ENCODE assay signal across 11 mouse cellular contexts in genomic region chr2:4301256-4301655, GRCm38 (mm10).
A peak's percentile ranks its signal among the peaks of the same experiment; 100 is the strongest.
DNase-seq lines count a peak whose midpoint lies in the region; ATAC-seq lines count a peak whose summit lies in the region.
"Had no signal": no experiment of that assay in that cellular context is flagged by ENCODE, and none has a peak within 500 bp of the region (broad histone marks: within the 10 kb centered on the region; RNA-seq: fewer than 3 reads in every experiment).

No protein-coding gene starts in this region.

- H3K4me1 ChIP-seq in midbrain, embryonic 10.5 days, result peaks cover 48% of the 10 kb centered on the region
- peaks cover 20% of the 10 kb centered on the region for H3K4me1 ChIP-seq in midbrain, embryonic 11.5 days (ENCODE audit: control insufficient read depth, insufficient read depth, low read length)
- peaks cover 29% of the 10 kb centered on the region for H3K4me1 ChIP-seq in limb, embryonic 15.5 days

- H3K4me3 ChIP-seq in midbrain, embryonic 10.5 days, result peak overlapping the region; percentile 35
- H3K4me3 ChIP-seq in midbrain, embryonic 11.5 days (ENCODE audit: low read depth, low read length), result no peak overlapping the region
- H3K4me3 ChIP-seq in limb, embryonic 15.5 days, result peak overlapping the region; percentile 46

- no peak for ATAC-seq in midbrain, embryonic 11.5 days (ENCODE audit: low FRiP score)
- no peak for ATAC-seq in limb, embryonic 15.5 days (ENCODE audit: insufficient number of reproducible peaks, low FRiP score, low TSS enrichment, low read depth)

- peak overlapping the region; percentile 33 for H3K27ac ChIP-seq in midbrain, embryonic 10.5 days (replicated peaks)
- H3K27ac ChIP-seq in midbrain, embryonic 11.5 days (ENCODE audit: low read depth, low read length), result no peak overlapping the region
- H3K27ac ChIP-seq in limb, embryonic 15.5 days, result peak overlapping the region; percentile 90
- H3K27ac ChIP-seq: liver, embryonic 14.5 days had no signal

- H3K9ac ChIP-seq in midbrain, embryonic 11.5 days (ENCODE audit: low read length), result no peak overlapping the region
- H3K9ac ChIP-seq in limb, embryonic 15.5 days, result peak overlapping the region; percentile 27; the same call in 1 of the 2 replicates
- H3K9ac ChIP-seq: liver, embryonic 14.5 days had no signal

- no peaks in the 10 kb centered on the region for H3K36me3 ChIP-seq in midbrain, embryonic 10.5 days
- H3K36me3 ChIP-seq in midbrain, embryonic 11.5 days (ENCODE audit: control insufficient read depth, insufficient read depth, low read length), result no peaks in the 10 kb centered on the region
- H3K36me3 ChIP-seq in limb, embryonic 15.5 days, result no peaks in the 10 kb centered on the region

- 38% methylated on average over 5 of the region's 6 CpGs for WGBS in midbrain, embryonic 10.5 days
- WGBS in midbrain, embryonic 11.5 days, result 32% methylated on average over 5 of the region's 6 CpGs
- 5% methylated on average over 5 of the region's 6 CpGs for WGBS in limb, embryonic 15.5 days

- no peaks in the 10 kb centered on the region for H3K9me3 ChIP-seq in midbrain, embryonic 10.5 days (replicated peaks)
- no peaks in the 10 kb centered on the region for H3K9me3 ChIP-seq in midbrain, embryonic 11.5 days (ENCODE audit: control insufficient read depth, low read length)
- no peaks in the 10 kb centered on the region for H3K9me3 ChIP-seq in limb, embryonic 15.5 days

- DNase-seq in embryo, embryonic 9.5 days (ENCODE audit: extremely low spot score), result peak; percentile 35
- no peak for DNase-seq in embryo, embryonic 10.5 days (ENCODE audit: low spot score)
- DNase-seq in midbrain, embryonic 10.5 days (ENCODE audit: low spot score), result no peak
- DNase-seq in midbrain, embryonic 11.5 days (ENCODE audit: low spot score, missing footprints), result no peak
- DNase-seq in right cerebral cortex, adult 2 months (ENCODE audit: low spot score in 2 of 2), result no peak
- no peak for DNase-seq in spleen, postnatal 4 days (ENCODE audit: low spot score in 2 of 2)
- no peak for DNase-seq in adrenal gland, postnatal 10 days
- DNase-seq: adrenal gland, postnatal 25 days; B cell, adult 2 months had no signal

- H3K27me3 ChIP-seq in midbrain, embryonic 10.5 days (ENCODE audit: low read depth, poor library complexity, severe bottlenecking), result no peaks in the 10 kb centered on the region; the same call in 1 of the 2 replicates
- H3K27me3 ChIP-seq in midbrain, embryonic 11.5 days (ENCODE audit: control insufficient read depth, insufficient read depth, low read length), result no peaks in the 10 kb centered on the region
- no peaks in the 10 kb centered on the region for H3K27me3 ChIP-seq in limb, embryonic 15.5 days

- no peak overlapping the region for H3K4me2 ChIP-seq in midbrain, embryonic 11.5 days
- peak overlapping the region; percentile 59 for H3K4me2 ChIP-seq in limb, embryonic 15.5 days
